Mouse (Mus musculus) brain, adult 10 weeks (tissue): ENCODE data around the gene Mum1l1. TPM values are rescaled to one million over a fixed set of nuclear protein-coding genes. Genes with fewer than 3 reads are reported as not detected.

Source experiments
- polyA plus RNA-seq: library from polyadenylated mRNA; stranded (reverse); fragments of 350-450 nt; fragmentation: Illumina TruSeq; extraction: RNeasy Lipid Tissue Mini Kit (QIAGEN cat#74804); gene quantifications from one replicate; pipeline ENCODE4 v1.2.3, GENCODE M21; 2015; ENCODE audit warnings: low read depth, low replicate concordance

The Mum1l1 gene
- polyA plus RNA-seq = 3.5 TPM

GRCm38 (mm10) chrX:139209829-139210225 is at the start of gene Mum1l1:
Gene Mum1l1, plus strand, starts transcription at chrX:139210042.

DNA sequence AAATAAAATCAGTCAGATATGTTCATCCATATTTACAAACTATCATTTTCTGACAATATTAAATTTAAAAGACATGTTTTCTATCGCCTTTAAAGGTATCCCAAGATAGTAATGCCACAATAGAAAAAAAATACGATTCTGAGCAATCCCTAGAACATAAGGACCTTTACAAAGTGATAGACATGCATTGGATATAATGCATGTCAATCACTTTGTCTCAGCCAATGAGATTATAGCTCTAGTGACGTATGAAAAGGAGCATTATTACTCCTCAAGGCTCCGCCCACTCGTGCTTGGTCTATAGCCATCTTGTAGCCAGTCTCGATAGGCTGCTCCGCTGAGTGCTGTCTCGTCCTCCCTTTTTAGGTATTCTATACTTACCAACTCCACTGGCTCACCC is 30.9 kb upstream of the Mum1l1 start, which contains the start of gene 4933428M09Rik:
TSS of gene 4933428M09Rik (plus strand) at position 301 of the 400 bp plus-strand sequence.

Other genes starting within 250 kb of the Mum1l1 start
- gene Serpina7, start 124.8 kb upstream of the Mum1l1 start, polyA plus RNA-seq = not detected
- gene 4930513O06Rik, start 123.8 kb upstream of the Mum1l1 start, polyA plus RNA-seq = not detected
- not detected for gene 4933428M09Rik, start 30.8 kb upstream of the Mum1l1 start, polyA plus RNA-seq
- not detected for gene Trap1a, start 123.6 kb downstream of the Mum1l1 start, polyA plus RNA-seq